ENCODE assay signal across 8 mouse cellular contexts in genomic region chr7:140049115-140049689, GRCm38 (mm10). TPM values are rescaled to one million over a fixed set of nuclear protein-coding genes. Genes with fewer than 3 reads are reported as not detected.
A peak's percentile ranks its signal among the peaks of the same experiment; 100 is the strongest.
DNase-seq lines count a peak whose midpoint lies in the region; ATAC-seq and TF ChIP-seq lines count a peak whose summit lies in the region.

No protein-coding gene starts in this region.

- no peak overlapping the region for H3K27ac ChIP-seq in thymus, adult 2 months (ENCODE audit: control insufficient read depth, insufficient read depth, low read length)
- no peak overlapping the region for H3K27ac ChIP-seq in embryonic facial prominence, embryonic 10.5 days (replicated peaks)
- peak overlapping the region; percentile 60 for H3K27ac ChIP-seq in hindbrain, embryonic 11.5 days (ENCODE audit: low read depth, low read length)
- H3K27ac ChIP-seq in liver, embryonic 13.5 days, result no peak overlapping the region
- peak overlapping the region; percentile 67 for H3K27ac ChIP-seq in neural tube, embryonic 11.5 days (ENCODE audit: low read depth, low read length)

- no peaks in the 10 kb centered on the region for H3K9me3 ChIP-seq in embryonic facial prominence, embryonic 10.5 days
- H3K9me3 ChIP-seq in hindbrain, embryonic 11.5 days (ENCODE audit: control insufficient read depth, low read length), result no peaks in the 10 kb centered on the region
- no peaks in the 10 kb centered on the region for H3K9me3 ChIP-seq in liver, embryonic 13.5 days (replicated peaks)
- H3K9me3 ChIP-seq in neural tube, embryonic 11.5 days (ENCODE audit: control insufficient read depth, low read length), result no peaks in the 10 kb centered on the region

- peak overlapping the region; percentile 74 for H3K9ac ChIP-seq in hindbrain, embryonic 11.5 days (ENCODE audit: low read depth, low read length)
- no peak overlapping the region for H3K9ac ChIP-seq in liver, embryonic 13.5 days
- peak overlapping the region; percentile 70 for H3K9ac ChIP-seq in neural tube, embryonic 11.5 days (ENCODE audit: low read length)

- peaks cover 21% of the 10 kb centered on the region for H3K27me3 ChIP-seq in thymus, adult 2 months (ENCODE audit: control insufficient read depth, insufficient read depth, low read length)
- peaks cover 100% of the 10 kb centered on the region for H3K27me3 ChIP-seq in embryonic facial prominence, embryonic 10.5 days (replicated peaks; ENCODE audit: low read depth, poor library complexity, severe bottlenecking)
- H3K27me3 ChIP-seq in hindbrain, embryonic 11.5 days (ENCODE audit: control insufficient read depth, insufficient read depth, low read length), result peaks cover 49% of the 10 kb centered on the region
- H3K27me3 ChIP-seq in liver, embryonic 13.5 days, result peaks cover 99% of the 10 kb centered on the region
- H3K27me3 ChIP-seq in neural tube, embryonic 11.5 days (ENCODE audit: control insufficient read depth, insufficient read depth, low read length), result peaks cover 60% of the 10 kb centered on the region

- WGBS in thymus, adult 2 months, result 2% methylated on average over 34 of the region's 34 CpGs
- WGBS in embryonic facial prominence, embryonic 10.5 days, result under 1% methylated on average over 34 of the region's 34 CpGs
- WGBS in hindbrain, embryonic 11.5 days, result under 1% methylated on average over 34 of the region's 34 CpGs
- WGBS in liver, embryonic 13.5 days (ENCODE audit: insufficient replicate concordance), result 3% methylated on average over 34 of the region's 34 CpGs
- WGBS in neural tube, embryonic 11.5 days, result under 1% methylated on average over 34 of the region's 34 CpGs

- H3K4me2 ChIP-seq in hindbrain, embryonic 11.5 days (replicated peaks; ENCODE audit: low read depth, low read length), result peak overlapping the region; percentile 74
- peak overlapping the region; percentile 62 for H3K4me2 ChIP-seq in liver, embryonic 13.5 days
- peak overlapping the region; percentile 51 for H3K4me2 ChIP-seq in neural tube, embryonic 11.5 days (ENCODE audit: low read depth)

- H3K36me3 ChIP-seq in thymus, adult 2 months (ENCODE audit: control insufficient read depth, insufficient read depth, low read length), result no peaks in the 10 kb centered on the region
- H3K36me3 ChIP-seq in embryonic facial prominence, embryonic 10.5 days (replicated peaks), result no peaks in the 10 kb centered on the region
- no peaks in the 10 kb centered on the region for H3K36me3 ChIP-seq in hindbrain, embryonic 11.5 days (ENCODE audit: control insufficient read depth, insufficient read depth, low read length)
- no peaks in the 10 kb centered on the region for H3K36me3 ChIP-seq in liver, embryonic 13.5 days
- H3K36me3 ChIP-seq in neural tube, embryonic 11.5 days (ENCODE audit: control insufficient read depth, insufficient read depth, low read length), result no peaks in the 10 kb centered on the region

- H3K4me1 ChIP-seq in thymus, adult 2 months (replicated peaks; ENCODE audit: control insufficient read depth, insufficient read depth, low read length), result peaks cover 23% of the 10 kb centered on the region
- H3K4me1 ChIP-seq in embryonic facial prominence, embryonic 10.5 days, result peaks cover 22% of the 10 kb centered on the region
- no peaks in the 10 kb centered on the region for H3K4me1 ChIP-seq in hindbrain, embryonic 11.5 days (replicated peaks; ENCODE audit: control insufficient read depth, insufficient read depth, low read length)
- H3K4me1 ChIP-seq in liver, embryonic 13.5 days (replicated peaks), result peaks cover 14% of the 10 kb centered on the region
- peaks cover 9% of the 10 kb centered on the region for H3K4me1 ChIP-seq in neural tube, embryonic 11.5 days (ENCODE audit: control insufficient read depth, insufficient read depth, low read length)

- peak; percentile 86 for ATAC-seq in hindbrain, embryonic 11.5 days (ENCODE audit: low FRiP score)
- no peak for ATAC-seq in liver, embryonic 13.5 days (ENCODE audit: low read depth)
- ATAC-seq in neural tube, embryonic 11.5 days (ENCODE audit: insufficient read depth, low FRiP score, low TSS enrichment), result peak; percentile 68

- TF ChIP-seq CTCF in thymus, adult 2 months (IDR thresholded peaks at IDR 0.05; ENCODE audit: borderline replicate concordance, control insufficient read depth, extremely low read depth, insufficient read depth, low read length, poor library complexity), result no peak

- no peak for TF ChIP-seq POLR2A in thymus, adult 2 months (IDR thresholded peaks at IDR 0.05; ENCODE audit: control insufficient read depth, extremely low read depth, insufficient read depth, low read length, poor library complexity)

- peak; percentile 16 for DNase-seq in thymus, adult 2 months
- DNase-seq in thymus, postnatal 10 days (ENCODE audit: low spot score in 2 of 2), result no peak
- DNase-seq in embryonic facial prominence, embryonic 10.5 days (ENCODE audit: low spot score), result peak; percentile 55
- DNase-seq in hindbrain, embryonic 11.5 days (ENCODE audit: low spot score), result peak; percentile 81
- no peak for DNase-seq in liver, embryonic 13.5 days
- peak; percentile 84 for DNase-seq in neural tube, embryonic 11.5 days (ENCODE audit: low spot score)
- no peak for DNase-seq in layer of hippocampus, adult 8-10 months (ENCODE audit: low spot score in 2 of 2)
- DNase-seq in cerebellum, adult 11-12 months, result no peak

- peak overlapping the region; percentile 26 for H3K4me3 ChIP-seq in thymus, adult 2 months (ENCODE audit: control insufficient read depth, insufficient read depth, low read length)
- H3K4me3 ChIP-seq in embryonic facial prominence, embryonic 10.5 days, result peak overlapping the region; percentile 53
- peak overlapping the region; percentile 50 for H3K4me3 ChIP-seq in hindbrain, embryonic 11.5 days (ENCODE audit: low read depth, low read length)
- peak overlapping the region; percentile 45 for H3K4me3 ChIP-seq in liver, embryonic 13.5 days (replicated peaks)
- H3K4me3 ChIP-seq in neural tube, embryonic 11.5 days (ENCODE audit: low read depth, low read length), result peak overlapping the region; percentile 59

RNA-seq across cellular contexts. Expression of gene Msx3, which starts 0.3 kb away (rescaled TPM):
- polyA plus RNA-seq in thymus, adult 2 months (2012; rRNA removed), result 1.4 TPM in 2 replicates
- polyA plus RNA-seq in embryonic facial prominence, embryonic 10.5 days (2016; fragmentation: Nextera tagmentation; extraction: Ambion mirVana), result 2.6 and 9.9 TPM in 2 replicates
- 106 and 139 TPM in 2 replicates for polyA plus RNA-seq in hindbrain, embryonic 11.5 days (2014; fragmentation: Nextera tagmentation; extraction: Ambion mirVana)
- polyA plus RNA-seq in liver, embryonic 13.5 days (2015; fragmentation: Nextera tagmentation; extraction: Ambion mirVana), result not detected in 2 replicates
- polyA plus RNA-seq in neural tube, embryonic 11.5 days (2014; fragmentation: Nextera tagmentation; extraction: Ambion mirVana), result 93.7 and 103 TPM in 2 replicates
- total RNA-seq in layer of hippocampus, adult 8-10 months (2022), result not detected

RNA-seq across cellular contexts. Expression of gene Tubgcp2, which starts 12.7 kb away (rescaled TPM):
- polyA plus RNA-seq in thymus, adult 2 months (2012; rRNA removed), result 39.7 and 40.6 TPM in 2 replicates
- polyA plus RNA-seq in embryonic facial prominence, embryonic 10.5 days (2016; fragmentation: Nextera tagmentation; extraction: Ambion mirVana), result 80.2 and 80.8 TPM in 2 replicates
- 58.1 and 67.4 TPM in 2 replicates for polyA plus RNA-seq in hindbrain, embryonic 11.5 days (2014; fragmentation: Nextera tagmentation; extraction: Ambion mirVana)
- 28.8 and 31.3 TPM in 2 replicates for polyA plus RNA-seq in liver, embryonic 13.5 days (2015; fragmentation: Nextera tagmentation; extraction: Ambion mirVana)
- polyA plus RNA-seq in neural tube, embryonic 11.5 days (2014; fragmentation: Nextera tagmentation; extraction: Ambion mirVana), result 73.9 and 83.4 TPM in 2 replicates
- total RNA-seq in layer of hippocampus, adult 8-10 months (2022), result 10 to 100 TPM; 36.0 to 39.0 (median 36.7) TPM

RNA-seq across cellular contexts. Expression of gene Zfp511, which starts 13.0 kb away (rescaled TPM):
- 123 and 143 TPM in 2 replicates for polyA plus RNA-seq in thymus, adult 2 months (2012; rRNA removed)
- polyA plus RNA-seq in embryonic facial prominence, embryonic 10.5 days (2016; fragmentation: Nextera tagmentation; extraction: Ambion mirVana), result 39.2 and 42.7 TPM in 2 replicates
- polyA plus RNA-seq in hindbrain, embryonic 11.5 days (2014; fragmentation: Nextera tagmentation; extraction: Ambion mirVana), result 47.0 and 49.9 TPM in 2 replicates
- 22.9 and 23.6 TPM in 2 replicates for polyA plus RNA-seq in liver, embryonic 13.5 days (2015; fragmentation: Nextera tagmentation; extraction: Ambion mirVana)
- polyA plus RNA-seq in neural tube, embryonic 11.5 days (2014; fragmentation: Nextera tagmentation; extraction: Ambion mirVana), result 39.6 and 47.7 TPM in 2 replicates
- 10 to 100 TPM; 21.2 to 27.8 (median 27.0) TPM for total RNA-seq in layer of hippocampus, adult 8-10 months (2022)

RNA-seq across cellular contexts. Expression of gene Caly, which starts 33.1 kb away (rescaled TPM):
- 0.14 and 0.44 TPM in 2 replicates for polyA plus RNA-seq in thymus, adult 2 months (2012; rRNA removed)
- polyA plus RNA-seq in embryonic facial prominence, embryonic 10.5 days (2016; fragmentation: Nextera tagmentation; extraction: Ambion mirVana), result 0.98 and 1.4 TPM in 2 replicates
- 11.2 and 12.1 TPM in 2 replicates for polyA plus RNA-seq in hindbrain, embryonic 11.5 days (2014; fragmentation: Nextera tagmentation; extraction: Ambion mirVana)
- polyA plus RNA-seq in liver, embryonic 13.5 days (2015; fragmentation: Nextera tagmentation; extraction: Ambion mirVana), result 0.12 and 0.33 TPM in 2 replicates
- polyA plus RNA-seq in neural tube, embryonic 11.5 days (2014; fragmentation: Nextera tagmentation; extraction: Ambion mirVana), result 9.4 and 11.4 TPM in 2 replicates
- total RNA-seq in layer of hippocampus, adult 8-10 months (2022), result 100 to 1,000 TPM; 217 to 237 (median 229) TPM

RNA-seq across cellular contexts. Expression of gene Prap1, which starts 44.0 kb away (rescaled TPM):
- 2.4 and 5.2 TPM in 2 replicates for polyA plus RNA-seq in thymus, adult 2 months (2012; rRNA removed)
- not detected in 2 replicates for polyA plus RNA-seq in embryonic facial prominence, embryonic 10.5 days (2016; fragmentation: Nextera tagmentation; extraction: Ambion mirVana)
- 0.27 TPM in 1 of 2 replicates, not detected in the other for polyA plus RNA-seq in hindbrain, embryonic 11.5 days (2014; fragmentation: Nextera tagmentation; extraction: Ambion mirVana)
- polyA plus RNA-seq in liver, embryonic 13.5 days (2015; fragmentation: Nextera tagmentation; extraction: Ambion mirVana), result not detected in 2 replicates
- polyA plus RNA-seq in neural tube, embryonic 11.5 days (2014; fragmentation: Nextera tagmentation; extraction: Ambion mirVana), result not detected in 2 replicates
- total RNA-seq in layer of hippocampus, adult 8-10 months (2022), result under 1 TPM in 1 of 4 experiments, not detected in 3; 0.56 TPM

Comparison
In these comparisons a context has a peak if more than half of its experiments do, and no peak if none do; other contexts are left out.
1. DNase-seq: peak in thymus, adult 2 months (single experiment), embryonic facial prominence, embryonic 10.5 days (single experiment), hindbrain, embryonic 11.5 days (single experiment) and neural tube, embryonic 11.5 days (single experiment); none in thymus, postnatal 10 days (0 of 2), liver, embryonic 13.5 days (single experiment), layer of hippocampus, adult 8-10 months (0 of 2) and cerebellum, adult 11-12 months (single experiment).
2. H3K27ac ChIP-seq: peak in hindbrain, embryonic 11.5 days (single experiment) and neural tube, embryonic 11.5 days (single experiment); none in thymus, adult 2 months (single experiment), embryonic facial prominence, embryonic 10.5 days (single experiment) and liver, embryonic 13.5 days (single experiment).
3. Peak in every context shown above with its lines, with median percentiles within 50 percentile points of each other: H3K4me3 ChIP-seq and H3K4me2 ChIP-seq.